Mouse (Mus musculus): ENCODE measurements around the gene Rnf39.

Gene Rnf39

GRCm38 (mm10) chr17:36942791-36943471 lies at the start of gene Rnf39:
Gene Rnf39, plus strand, starts transcription at chr17:36942918.
- peak; percentile 55 for DNase-seq (ENCODE audit: low read depth, low spot score)

DNA sequence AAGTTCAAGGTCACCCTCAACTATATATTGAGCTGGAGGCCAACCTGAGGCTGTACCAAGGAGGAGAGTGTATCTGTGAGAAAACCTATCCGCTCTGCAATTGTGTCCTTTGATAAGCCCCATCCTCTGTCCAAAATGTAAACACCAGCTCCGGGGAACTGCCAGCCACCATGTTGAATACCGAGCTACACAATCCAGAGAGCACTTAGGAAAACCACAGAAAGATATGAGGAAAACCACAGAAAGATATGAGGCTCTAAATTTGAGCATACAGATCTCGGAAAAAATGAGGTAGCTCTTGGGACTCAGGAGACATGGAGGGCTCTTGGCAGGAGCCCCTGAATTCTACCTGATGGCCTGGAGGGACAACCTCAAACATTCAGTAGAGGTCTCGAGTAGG lies 49.3 kb upstream of the Rnf39 start:
- no peak for DNase-seq (ENCODE audit: low read depth, low spot score)

DNA sequence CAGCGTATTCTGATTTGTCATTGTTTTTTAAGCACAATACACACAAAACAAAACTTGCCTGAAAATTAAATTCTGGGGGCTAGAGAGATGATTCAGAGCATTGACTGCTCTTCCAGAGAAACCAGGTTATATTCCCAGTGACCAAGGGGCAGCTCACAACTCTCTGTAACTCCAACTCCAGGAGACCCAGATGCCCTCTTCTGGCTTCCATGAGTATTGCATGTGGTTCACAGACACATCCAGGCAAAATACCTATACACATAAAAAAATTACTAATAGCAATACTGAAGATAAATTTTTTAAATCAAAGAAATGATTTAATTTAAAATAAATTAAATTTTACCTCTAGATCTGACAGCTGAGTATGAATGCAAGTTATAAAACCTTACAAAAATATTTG lies 46.1 kb upstream of the Rnf39 start:
- DNase-seq (ENCODE audit: low read depth, low spot score), result peak; percentile 58

- DNase-seq (ENCODE audit: low read depth, low spot score), result no peak
These were observed 45.7 kb upstream of the Rnf39 start for GRCm38 (mm10) chr17:36897065-36897464.

GRCm38 (mm10) chr17:36897552-36898205 lies 45.0 kb upstream of the Rnf39 start, which contains the start of gene Trim31:
Gene Trim31, plus strand, starts transcription at chr17:36898118.
- no peak for DNase-seq (ENCODE audit: low read depth, low spot score)

DNA sequence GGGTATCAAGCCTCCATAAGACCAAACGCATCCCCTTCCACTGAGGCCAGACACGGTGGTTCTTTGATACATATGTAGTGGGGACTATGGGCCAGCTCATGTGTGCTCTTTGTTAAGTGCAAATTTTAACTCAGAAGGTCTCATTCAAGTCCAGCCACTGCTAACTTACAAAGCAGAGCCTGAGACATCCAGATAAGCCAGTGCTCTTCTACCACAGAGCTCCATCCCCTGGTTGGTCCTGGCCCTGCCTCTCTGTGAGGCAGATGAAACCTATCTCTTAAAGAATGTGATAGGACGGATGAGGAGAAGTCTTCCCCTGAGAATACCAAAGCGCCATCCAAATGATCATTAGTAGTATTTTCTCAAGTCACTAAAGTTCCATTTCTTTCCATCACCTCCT lies 43.3 kb upstream of the Rnf39 start:
- DNase-seq (ENCODE audit: low read depth, low spot score), result no peak

DNA sequence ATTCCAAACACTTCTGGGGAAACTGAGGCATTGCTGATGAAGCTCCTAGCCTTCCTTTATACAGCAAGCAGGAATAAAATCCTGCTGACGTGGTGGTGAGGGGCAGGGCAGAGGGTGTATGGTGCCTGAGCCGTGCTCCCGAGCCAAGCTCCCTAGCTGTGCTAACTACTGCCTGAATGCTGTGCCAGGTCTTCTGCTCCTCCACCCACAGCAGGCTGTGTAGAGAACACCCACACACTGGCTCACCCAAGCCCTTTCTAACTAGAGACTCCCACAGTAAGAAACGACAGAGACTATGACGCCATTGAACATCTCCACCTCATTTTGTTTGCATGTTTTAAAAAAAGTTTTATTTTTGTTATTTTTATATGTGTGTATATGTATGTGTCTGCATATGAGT lies 42.7 kb upstream of the Rnf39 start:
- DNase-seq (ENCODE audit: low read depth, low spot score), result peak; percentile 74

- DNase-seq (ENCODE audit: low read depth, low spot score), result peak; percentile 20
These were observed 42.0 kb upstream of the Rnf39 start for GRCm38 (mm10) chr17:36900691-36901090.

DNA sequence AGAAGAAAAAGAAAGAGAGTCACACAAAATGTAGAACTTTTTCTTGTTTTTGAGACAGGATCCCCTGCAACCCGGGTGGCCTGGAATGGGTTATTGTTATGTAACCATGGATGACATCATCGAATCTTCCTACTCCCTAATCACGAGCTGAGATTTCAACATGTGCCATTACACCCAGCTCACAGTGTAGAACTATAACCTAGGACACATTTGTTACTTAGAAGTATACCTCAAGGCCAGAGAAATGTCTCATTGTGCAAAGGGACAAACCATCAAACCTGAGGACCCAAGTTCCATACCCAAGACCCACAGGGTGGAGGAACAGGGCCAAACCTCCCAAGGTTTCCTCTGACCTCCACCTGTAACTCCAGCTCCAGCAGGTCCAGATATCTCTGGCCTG lies 39.1 kb upstream of the Rnf39 start:
- DNase-seq (ENCODE audit: low read depth, low spot score), result no peak

GRCm38 (mm10) chr17:36908235-36908634 lies 34.5 kb upstream of the Rnf39 start:
- DNase-seq (ENCODE audit: low read depth, low spot score), result no peak

GRCm38 (mm10) chr17:36909802-36910201 lies 32.9 kb upstream of the Rnf39 start:
- no peak for DNase-seq (ENCODE audit: low read depth, low spot score)

- DNase-seq (ENCODE audit: low read depth, low spot score), result no peak
These were observed 30.7 kb upstream of the Rnf39 start for GRCm38 (mm10) chr17:36912031-36912430.

DNA sequence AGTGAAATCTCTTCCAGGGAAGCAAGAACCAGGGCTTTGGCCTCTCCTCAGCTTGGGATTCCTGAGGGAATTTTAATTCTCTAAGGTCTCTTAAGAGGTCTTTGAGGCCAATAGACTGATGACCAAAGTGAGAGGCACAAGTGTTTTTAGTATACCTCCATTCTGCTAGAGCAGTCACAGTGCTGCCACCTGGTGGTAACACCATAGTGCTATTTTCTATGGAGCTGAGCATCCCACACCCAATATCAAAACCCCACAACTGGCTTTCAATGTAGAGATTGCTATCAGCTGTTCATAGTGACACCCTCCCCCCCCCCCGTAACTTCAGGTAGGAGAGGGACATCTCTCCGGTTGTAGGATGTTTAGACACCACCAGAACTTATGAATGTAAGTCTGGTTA lies 28.6 kb upstream of the Rnf39 start:
- DNase-seq (ENCODE audit: low read depth, low spot score), result peak; percentile 84

DNA sequence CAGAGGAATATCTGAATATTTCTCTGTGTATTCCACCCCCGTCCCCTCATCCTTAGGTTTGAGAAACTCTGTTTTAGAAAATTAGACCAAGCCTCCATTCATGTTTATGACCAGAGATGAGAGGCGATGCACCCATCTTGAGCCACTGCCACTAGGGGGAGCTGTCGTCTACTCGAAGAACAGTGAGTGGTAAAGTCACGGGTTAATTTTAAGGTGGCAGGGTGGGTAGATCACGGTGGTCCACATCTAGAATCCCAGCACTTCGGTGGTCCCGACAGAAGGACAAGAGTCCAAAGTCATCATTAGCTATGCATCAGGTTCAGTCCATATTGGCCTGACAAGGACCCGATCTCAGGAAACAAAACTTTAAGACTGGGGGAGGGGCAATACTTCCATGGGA lies 27.6 kb upstream of the Rnf39 start:
- DNase-seq (ENCODE audit: low read depth, low spot score), result peak; percentile 73

- DNase-seq (ENCODE audit: low read depth, low spot score), result no peak
These were observed 22.5 kb upstream of the Rnf39 start for GRCm38 (mm10) chr17:36920239-36920638.

DNA sequence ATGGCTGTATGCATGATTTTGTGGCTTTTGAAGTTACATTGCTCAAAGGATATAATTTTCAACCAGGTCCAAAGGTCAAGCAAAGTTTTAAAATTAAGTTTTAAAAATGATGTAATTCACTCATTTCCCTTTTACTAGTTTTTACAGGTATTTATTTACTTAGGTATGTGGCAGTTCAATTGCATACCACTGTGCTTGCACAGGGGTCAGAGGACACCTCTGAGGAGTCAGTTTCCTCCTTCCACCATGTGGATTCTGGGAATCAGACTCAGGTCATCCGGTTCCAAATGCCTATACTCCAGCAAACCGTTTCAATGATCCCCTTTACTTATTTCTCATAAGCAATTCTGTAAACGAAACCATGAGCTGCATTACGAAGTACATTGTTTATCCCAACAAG lies 20.0 kb upstream of the Rnf39 start:
- DNase-seq (ENCODE audit: low read depth, low spot score), result no peak

DNA sequence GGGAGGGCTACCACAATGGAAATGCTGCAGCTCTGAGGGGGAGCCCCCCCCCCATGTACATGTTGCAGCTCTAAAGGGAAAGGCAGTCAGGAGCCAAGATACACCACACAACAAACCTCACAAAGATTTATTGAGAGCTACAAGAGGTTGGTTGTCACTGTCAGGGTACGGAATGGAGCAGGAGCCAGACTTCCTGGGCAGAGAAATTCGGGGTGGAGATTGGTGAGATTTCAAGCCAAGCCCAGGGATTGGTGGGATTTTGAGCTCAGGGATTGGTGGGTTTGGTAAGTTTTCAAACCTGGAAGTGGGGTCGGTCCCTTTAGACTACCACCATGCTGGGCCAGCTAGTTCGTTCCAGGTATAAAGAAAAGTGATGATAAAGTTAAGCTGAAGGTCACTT lies 19.2 kb upstream of the Rnf39 start:
- no peak for DNase-seq (ENCODE audit: low read depth, low spot score)

GRCm38 (mm10) chr17:36927496-36928120 lies 15.1 kb upstream of the Rnf39 start:
- no peak for DNase-seq (ENCODE audit: low read depth, low spot score)

GRCm38 (mm10) chr17:36929236-36929932 lies 13.3 kb upstream of the Rnf39 start:
- peak; percentile 60 for DNase-seq (ENCODE audit: low read depth, low spot score)

- peak; percentile 31 for DNase-seq (ENCODE audit: low read depth, low spot score)
These were observed 12.5 kb upstream of the Rnf39 start for GRCm38 (mm10) chr17:36930233-36930632.

- peak; percentile 54 for DNase-seq (ENCODE audit: low read depth, low spot score)
These were observed 11.6 kb upstream of the Rnf39 start for GRCm38 (mm10) chr17:36931130-36931529.

DNA sequence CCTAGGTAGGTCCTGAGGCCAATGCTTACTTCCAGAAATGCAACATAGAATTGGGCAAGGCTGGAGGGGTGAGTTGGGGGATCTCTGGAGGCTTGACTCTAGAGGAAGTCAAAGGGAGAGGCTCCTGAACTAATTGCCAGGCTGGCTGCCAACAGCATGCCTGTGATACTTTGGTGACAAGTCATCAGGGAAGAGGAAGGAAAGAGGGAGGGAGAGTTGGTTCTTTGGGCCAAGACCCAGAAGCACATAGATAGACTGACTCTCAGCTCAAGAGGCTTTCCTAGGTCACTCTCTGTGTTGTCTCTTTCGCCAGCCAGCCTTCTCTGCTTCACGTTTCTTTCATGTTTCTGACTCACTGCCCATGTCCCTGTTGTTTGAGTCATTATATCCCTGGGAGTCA lies 10.9 kb upstream of the Rnf39 start:
- DNase-seq (ENCODE audit: low read depth, low spot score), result no peak
